Mouse (Mus musculus) midbrain, embryonic 11.5 days (tissue): ENCODE data around the gene Doc2b. TPM values are rescaled to one million over a fixed set of nuclear protein-coding genes. Genes with fewer than 3 reads are reported as not detected.
A peak's percentile ranks its signal among the peaks of the same experiment; 100 is the strongest.

Experiments used
- ATAC-seq: fragments of 200-750 bp; cut with Nextera tagmentation; 2 replicates; pipeline ENCODE4 v1.8.0; 2017; ENCODE audit warnings: moderate TSS enrichment, moderate library complexity; ENCODE audit not compliant: low FRiP score
- DNase-seq: peaks from one replicate; pipeline ENCODE4 v3.0.0; 2015; ENCODE audit warnings: low spot score; ENCODE audit errors: missing footprints
- H3K27ac ChIP-seq: fragments of 300-500 bp; sonication (generic); 2 replicates; pipeline ENCODE4 v1.5.1; 2014; ENCODE audit warnings: low read depth, low read length
- H3K27me3 ChIP-seq: fragments of 300-500 bp; sonication (generic); 2 replicates; pipeline ENCODE4 v1.6.1; 2014; ENCODE audit warnings: mild to moderate bottlenecking, low read length, moderate library complexity, mixed read lengths; ENCODE audit not compliant: control insufficient read depth, insufficient read depth
- H3K36me3 ChIP-seq: fragments of 300-500 bp; sonication (generic); 2 replicates; pipeline ENCODE4 v1.6.1; 2014; ENCODE audit warnings: mild to moderate bottlenecking, low read length, moderate library complexity, mixed read lengths; ENCODE audit not compliant: control insufficient read depth, insufficient read depth
- H3K4me1 ChIP-seq: fragments of 300-500 bp; sonication (generic); 2 replicates; pipeline ENCODE4 v1.6.1; 2014; ENCODE audit warnings: low read length; ENCODE audit not compliant: control insufficient read depth, insufficient read depth
- H3K4me2 ChIP-seq: fragments of 300-500 bp; sonication (generic); 2 replicates; pipeline ENCODE4 v1.6.1; 2014; ENCODE audit warnings: mild to moderate bottlenecking, moderate library complexity
- H3K4me3 ChIP-seq: fragments of 300-500 bp; sonication (generic); 2 replicates; pipeline ENCODE4 v1.5.1; 2014; ENCODE audit warnings: low read depth, low read length
- H3K9ac ChIP-seq: fragments of 300-500 bp; sonication (generic); 2 replicates; pipeline ENCODE4 v1.6.1; 2014; ENCODE audit warnings: low read length
- H3K9me3 ChIP-seq: fragments of 300-500 bp; sonication (generic); 2 replicates; pipeline ENCODE4 v1.6.1; 2016; ENCODE audit warnings: low read length; ENCODE audit not compliant: control insufficient read depth
- WGBS: fragments of 180-500 bp; shearing (Covaris S2); extraction: QIAGEN DNeasy Blood & Tissue Kit; methylation state at CpG from one replicate; pipeline ENCODE4 v1.1.7; 2014; 5-methylcytosine and 5-hydroxymethylcytosine counted together
- polyA plus RNA-seq: library from polyadenylated mRNA; unstranded; fragments of >200 nt; fragmentation: Nextera tagmentation; extraction: Ambion mirVana; gene quantifications from 2 replicates; pipeline ENCODE4 v1.2.1, GENCODE M21; 2014

Doc2b gene
- polyA plus RNA-seq, 1 experiment from 2014 or later: 0.68 TPM

DNA sequence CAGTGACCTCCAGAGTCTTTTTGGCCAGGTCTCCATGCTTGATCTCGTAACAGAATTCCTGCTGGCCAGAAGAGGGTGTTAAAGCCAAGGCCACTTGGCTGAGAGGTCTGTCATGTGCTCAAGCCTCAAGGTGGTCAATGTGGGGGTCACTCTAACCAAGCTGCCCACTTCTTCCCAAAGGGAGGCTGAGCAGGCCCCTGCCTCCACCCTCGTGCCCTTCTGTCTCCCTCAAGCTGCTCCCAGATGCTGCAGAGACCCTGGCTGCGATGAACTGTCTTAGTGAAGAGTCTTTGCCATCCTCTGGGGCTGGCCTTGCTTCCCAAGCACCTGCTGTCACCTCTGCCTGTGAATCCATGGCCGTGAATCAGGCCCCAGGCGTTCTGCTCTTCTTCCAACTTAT, 23.3 kb downstream of the Doc2b start:
- 77% methylated on average over 5 of the region's 5 CpGs for WGBS
- H3K27ac ChIP-seq: no peak overlapping the region
- H3K4me3 ChIP-seq: no peak overlapping the region
- H3K4me2 ChIP-seq: no peak overlapping the region
- ATAC-seq (no peak), DNase-seq (no peak)
- H3K36me3 ChIP-seq: no peaks in the 10 kb centered on the region
- no peak overlapping the region for H3K9ac ChIP-seq
- no peaks in the 10 kb centered on the region for H3K27me3 ChIP-seq
- peaks cover 4% of the 10 kb centered on the region; the same call in 1 of the 2 replicates for H3K4me1 ChIP-seq
- no peaks in the 10 kb centered on the region for H3K9me3 ChIP-seq

DNA sequence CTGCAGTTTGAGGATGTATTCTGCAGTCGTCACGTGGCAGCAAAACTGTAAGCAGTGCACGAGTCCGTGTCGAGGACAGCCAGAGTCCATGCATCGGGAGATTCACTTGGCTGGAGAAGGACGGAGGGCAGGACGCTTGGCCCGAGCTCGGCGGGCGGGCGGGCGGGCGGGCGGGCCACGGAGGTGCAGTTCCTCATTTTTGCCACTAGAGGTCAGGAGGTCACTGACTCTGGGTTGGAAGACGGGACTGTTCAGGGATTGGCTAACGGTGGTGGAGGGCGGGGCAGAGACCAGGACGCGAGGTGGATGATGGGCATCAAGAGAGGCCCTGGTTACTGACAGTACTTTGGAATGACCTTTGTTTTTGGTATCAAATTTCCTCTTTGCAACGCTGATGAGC, 26.6 kb downstream of the Doc2b start:
- DNase-seq: peak; percentile 96
- Histone ChIP-seq H3K4me3 (no peak overlapping the region), H3K27ac (no peak overlapping the region), H3K27me3 (no peaks in the 10 kb centered on the region), H3K9me3 (no peaks in the 10 kb centered on the region), H3K9ac (no peak overlapping the region), H3K4me2 (no peak overlapping the region; the same call in 1 of the 2 replicates), H3K36me3 (peaks cover 9% of the 10 kb centered on the region; the same call in 1 of the 2 replicates), H3K4me1 (peaks cover 4% of the 10 kb centered on the region; the same call in 1 of the 2 replicates)
- peak; percentile 95 for ATAC-seq
- 0% methylated on average over 23 of the region's 23 CpGs for WGBS

DNA sequence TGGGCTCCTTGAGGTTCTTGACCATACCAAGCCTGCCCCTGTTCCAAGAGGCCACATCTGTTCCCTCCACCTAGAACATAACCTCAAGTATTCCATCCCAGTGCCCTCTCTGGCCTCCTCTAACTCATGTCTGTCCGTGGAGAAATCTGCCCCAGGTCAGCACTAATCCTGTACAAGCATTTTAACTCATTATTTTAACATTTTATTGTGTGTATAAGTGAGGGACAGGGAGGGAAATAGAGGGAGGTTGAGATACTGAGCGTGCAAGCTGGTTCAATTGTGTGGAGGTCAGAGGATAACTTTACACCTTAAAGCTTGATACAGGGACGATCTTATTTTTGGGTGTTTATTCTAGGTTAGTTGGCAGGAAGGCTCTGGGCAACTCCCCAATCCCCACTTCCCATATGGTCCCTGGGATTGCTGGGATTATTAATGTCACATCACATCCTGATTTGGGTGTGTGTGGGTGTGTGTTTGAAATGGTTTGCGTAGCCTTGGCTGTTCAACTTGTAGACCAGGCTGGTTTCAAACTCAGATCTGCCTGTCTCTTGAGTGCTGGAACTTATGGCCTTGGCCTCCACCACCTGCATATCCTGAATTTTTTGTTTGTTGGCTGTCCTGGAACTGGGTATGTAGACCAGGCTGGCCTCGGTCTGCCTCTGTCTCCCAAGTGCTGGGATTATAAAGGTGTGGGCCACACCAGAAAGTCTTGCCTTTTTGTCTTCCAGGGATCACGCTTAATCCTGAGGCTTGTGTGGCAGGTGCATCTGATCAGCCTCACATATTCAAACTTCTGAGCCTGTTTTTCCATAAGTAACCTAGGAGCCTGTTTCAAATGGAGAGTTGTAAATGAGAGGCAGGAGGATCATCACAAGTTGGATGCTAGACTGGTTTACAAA, 27.5 kb downstream of the Doc2b start:
- 55% methylated on average over 6 of the region's 6 CpGs for WGBS
- Histone ChIP-seq H3K4me1 (peaks cover 4% of the 10 kb centered on the region; the same call in 1 of the 2 replicates), H3K9ac (no peak overlapping the region), H3K36me3 (peaks cover 9% of the 10 kb centered on the region; the same call in 1 of the 2 replicates), H3K4me3 (no peak overlapping the region), H3K27ac (no peak overlapping the region), H3K9me3 (no peaks in the 10 kb centered on the region), H3K27me3 (no peaks in the 10 kb centered on the region), H3K4me2 (no peak overlapping the region; the same call in 1 of the 2 replicates)
- DNase-seq (peak; percentile 89), ATAC-seq (no peak)

GRCm38 (mm10) chr11:75767014-75767413, 28.8 kb downstream of the Doc2b start:
- Histone ChIP-seq H3K4me1 (peaks cover 4% of the 10 kb centered on the region; the same call in 1 of the 2 replicates), H3K9me3 (no peaks in the 10 kb centered on the region), H3K4me2 (no peak overlapping the region), H3K27ac (no peak overlapping the region), H3K36me3 (peaks cover 12% of the 10 kb centered on the region; the same call in 1 of the 2 replicates), H3K4me3 (no peak overlapping the region), H3K9ac (no peak overlapping the region), H3K27me3 (no peaks in the 10 kb centered on the region)
- 85% methylated on average over 2 of the region's 2 CpGs for WGBS
- DNase-seq: no peak
- ATAC-seq: no peak

GRCm38 (mm10) chr11:75765161-75765560, 30.7 kb downstream of the Doc2b start:
- 84% methylated on average over 8 of the region's 8 CpGs for WGBS
- ATAC-seq (no peak), DNase-seq (no peak)
- Histone ChIP-seq H3K4me2 (no peak overlapping the region), H3K9ac (no peak overlapping the region), H3K27me3 (no peaks in the 10 kb centered on the region), H3K36me3 (peaks cover 12% of the 10 kb centered on the region; the same call in 1 of the 2 replicates), H3K27ac (no peak overlapping the region), H3K4me1 (peaks cover 4% of the 10 kb centered on the region; the same call in 1 of the 2 replicates), H3K9me3 (no peaks in the 10 kb centered on the region), H3K4me3 (no peak overlapping the region)

GRCm38 (mm10) chr11:75764521-75765023, 31.3 kb downstream of the Doc2b start:
- WGBS: 86% methylated on average over 4 of the region's 4 CpGs
- Histone ChIP-seq H3K27ac (no peak overlapping the region), H3K27me3 (no peaks in the 10 kb centered on the region), H3K36me3 (peaks cover 12% of the 10 kb centered on the region; the same call in 1 of the 2 replicates), H3K9me3 (no peaks in the 10 kb centered on the region), H3K4me2 (no peak overlapping the region), H3K9ac (no peak overlapping the region), H3K4me1 (peaks cover 4% of the 10 kb centered on the region; the same call in 1 of the 2 replicates), H3K4me3 (no peak overlapping the region)
- no peak for ATAC-seq
- DNase-seq: no peak

DNA sequence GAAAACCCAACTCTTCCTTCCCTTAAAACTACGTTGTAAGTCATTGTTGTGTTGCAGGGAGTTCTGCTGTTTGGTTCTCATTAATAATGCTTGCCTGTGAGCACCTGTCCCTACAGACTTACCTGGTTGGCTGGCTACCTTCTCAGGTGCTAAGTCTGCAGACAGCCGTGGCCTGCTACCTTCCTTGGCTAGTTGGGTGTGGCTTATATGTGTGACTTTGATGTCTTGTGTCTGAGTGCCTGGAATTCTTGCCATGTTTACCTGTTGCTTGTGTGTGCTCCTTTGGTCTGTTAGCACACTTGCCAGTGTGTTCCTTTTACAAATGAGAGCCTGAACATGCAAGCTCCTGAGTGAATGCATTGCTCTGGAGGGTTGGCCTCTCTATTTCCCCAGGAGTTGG, 33.1 kb downstream of the Doc2b start:
- Histone ChIP-seq H3K4me3 (no peak overlapping the region), H3K9me3 (no peaks in the 10 kb centered on the region), H3K9ac (no peak overlapping the region), H3K36me3 (peaks cover 15% of the 10 kb centered on the region; the same call in 1 of the 2 replicates), H3K27ac (no peak overlapping the region), H3K4me1 (no peaks in the 10 kb centered on the region), H3K27me3 (no peaks in the 10 kb centered on the region), H3K4me2 (no peak overlapping the region)
- 85% methylated on average over 2 of the region's 2 CpGs for WGBS
- no peak for ATAC-seq
- DNase-seq: no peak

DNA sequence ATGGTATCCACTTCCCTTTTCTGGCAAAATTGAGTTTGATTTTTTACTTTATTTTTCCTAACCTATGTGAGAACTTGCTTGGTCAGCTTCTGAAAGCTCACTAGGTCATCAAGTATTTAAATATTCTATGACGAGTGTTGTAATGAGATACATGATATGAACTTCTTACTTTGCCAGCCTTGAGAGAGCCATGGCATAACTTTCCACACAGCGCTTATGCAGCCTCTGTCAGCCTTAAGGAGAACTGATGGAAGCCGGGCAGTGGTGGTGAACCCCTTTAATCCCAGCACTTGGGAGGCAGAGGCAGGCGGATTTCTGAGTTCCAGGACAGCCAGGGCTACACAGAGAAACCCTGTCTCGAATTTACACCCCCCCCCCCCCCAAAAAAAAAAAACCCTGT, 35.1 kb downstream of the Doc2b start:
- ATAC-seq (no peak), DNase-seq (no peak)
- 95% methylated on average over 5 of the region's 5 CpGs for WGBS
- H3K36me3 ChIP-seq: peaks cover 21% of the 10 kb centered on the region
- H3K4me3 ChIP-seq: no peak overlapping the region
- H3K9me3 ChIP-seq: no peaks in the 10 kb centered on the region
- H3K27me3 ChIP-seq: no peaks in the 10 kb centered on the region
- no peak overlapping the region for H3K27ac ChIP-seq
- H3K4me1 ChIP-seq: no peaks in the 10 kb centered on the region
- H3K9ac ChIP-seq: no peak overlapping the region
- no peak overlapping the region for H3K4me2 ChIP-seq

DNA sequence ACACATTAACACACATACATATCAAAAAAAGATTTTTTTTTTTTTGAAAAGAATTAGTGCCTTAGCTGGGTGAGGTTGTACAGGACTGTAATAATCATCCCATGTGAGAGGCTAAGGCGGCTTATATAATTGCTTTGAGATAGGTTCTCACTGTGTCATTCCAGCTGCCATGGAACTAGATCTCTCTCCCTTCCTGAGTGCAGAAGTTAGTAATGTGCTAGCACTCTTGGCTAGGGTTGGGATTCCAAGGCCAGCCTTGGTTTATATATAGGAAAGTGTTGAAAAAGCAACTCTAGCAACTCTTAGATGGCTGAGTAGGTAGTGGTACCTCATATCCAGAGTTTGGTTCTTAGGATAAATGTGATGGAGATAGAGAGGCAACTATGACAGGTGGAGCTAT, 37.3 kb downstream of the Doc2b start:
- Histone ChIP-seq H3K9me3 (no peaks in the 10 kb centered on the region), H3K4me2 (no peak overlapping the region), H3K27ac (no peak overlapping the region), H3K36me3 (peaks cover 16% of the 10 kb centered on the region), H3K4me1 (no peaks in the 10 kb centered on the region), H3K27me3 (no peaks in the 10 kb centered on the region), H3K4me3 (no peak overlapping the region), H3K9ac (no peak overlapping the region)
- 100% methylated on average over 1 of the region's 1 CpGs for WGBS
- ATAC-seq (no peak), DNase-seq (no peak)
